Mouse (Mus musculus) embryonic facial prominence, embryonic 15.5 days (tissue): Measurements from ENCODE around the gene Tmeff1. TPM values are rescaled to one million over a fixed set of nuclear protein-coding genes. Genes with fewer than 3 reads are reported as not detected.
A peak's percentile ranks its signal among the peaks of the same experiment; 100 is the strongest.

ENCODE experiments used
- ATAC-seq: fragments of 200-750 bp; cut with Nextera tagmentation; 2 replicates; pipeline ENCODE4 v1.8.0; 2017; ENCODE audit warnings: low read depth, moderate TSS enrichment; ENCODE audit not compliant: insufficient number of reproducible peaks, low FRiP score, low TSS enrichment
- H3K27ac ChIP-seq: fragments of 300-500 bp; sonication (generic); replicated peaks from 2 replicates; pipeline ENCODE4 v1.5.1; 2015; ENCODE audit warnings: mild to moderate bottlenecking, inconsistent platforms
- H3K27me3 ChIP-seq: fragments of 300-500 bp; sonication (generic); 2 replicates; pipeline ENCODE4 v1.6.1; 2015; ENCODE audit warnings: inconsistent platforms
- H3K36me3 ChIP-seq: fragments of 300-500 bp; sonication (generic); 2 replicates; pipeline ENCODE4 v1.6.1; 2015; ENCODE audit warnings: mild to moderate bottlenecking, inconsistent platforms
- H3K4me1 ChIP-seq: fragments of 300-500 bp; sonication (generic); 2 replicates; pipeline ENCODE4 v1.6.1; 2015; ENCODE audit warnings: inconsistent platforms
- H3K4me2 ChIP-seq: fragments of 300-500 bp; sonication (generic); replicated peaks from 2 replicates; pipeline ENCODE4 v1.6.1; 2015; ENCODE audit warnings: mild to moderate bottlenecking, inconsistent platforms
- H3K4me3 ChIP-seq: fragments of 300-500 bp; sonication (generic); replicated peaks from 2 replicates; pipeline ENCODE4 v1.5.1; 2015; ENCODE audit warnings: mild to moderate bottlenecking, inconsistent platforms
- H3K9ac ChIP-seq: fragments of 300-500 bp; sonication (generic); 2 replicates; pipeline ENCODE4 v1.6.1; 2015; ENCODE audit warnings: inconsistent platforms
- H3K9me3 ChIP-seq: fragments of 300-500 bp; sonication (generic); replicated peaks from 2 replicates; pipeline ENCODE4 v1.6.1; 2016; ENCODE audit warnings: inconsistent platforms
- WGBS: fragments of 180-500 bp; shearing (Covaris S2); methylation state at CpG from one replicate; pipeline ENCODE4 v1.1.7; 2015; 5-methylcytosine and 5-hydroxymethylcytosine counted together
- polyA plus RNA-seq: library from polyadenylated mRNA; unstranded; fragments of >200 nt; fragmentation: Nextera tagmentation; extraction: Ambion mirVana; gene quantifications from 2 replicates; pipeline ENCODE4 v1.2.1, GENCODE M21; 2015

Tmeff1 gene
- polyA plus RNA-seq, 1 experiment from 2014 or later: 49.0 TPM

GRCm38 (mm10) chr4:48656530-48656929 is 71.6 kb downstream of the Tmeff1 start:
- H3K9ac ChIP-seq: no peak overlapping the region
- H3K27me3 ChIP-seq: no peaks in the 10 kb centered on the region
- H3K9me3 ChIP-seq: no peaks in the 10 kb centered on the region
- H3K4me2 ChIP-seq: no peak overlapping the region
- H3K36me3 ChIP-seq: peaks cover 45% of the 10 kb centered on the region
- no peak for ATAC-seq
- WGBS: 86% methylated on average over 8 of the region's 8 CpGs
- no peak overlapping the region for H3K4me3 ChIP-seq
- H3K27ac ChIP-seq: no peak overlapping the region
- 0 out of 2 replicates have a peak, but pooled peaks cover 4% of the 10 kb centered on the region for H3K4me1 ChIP-seq

DNA sequence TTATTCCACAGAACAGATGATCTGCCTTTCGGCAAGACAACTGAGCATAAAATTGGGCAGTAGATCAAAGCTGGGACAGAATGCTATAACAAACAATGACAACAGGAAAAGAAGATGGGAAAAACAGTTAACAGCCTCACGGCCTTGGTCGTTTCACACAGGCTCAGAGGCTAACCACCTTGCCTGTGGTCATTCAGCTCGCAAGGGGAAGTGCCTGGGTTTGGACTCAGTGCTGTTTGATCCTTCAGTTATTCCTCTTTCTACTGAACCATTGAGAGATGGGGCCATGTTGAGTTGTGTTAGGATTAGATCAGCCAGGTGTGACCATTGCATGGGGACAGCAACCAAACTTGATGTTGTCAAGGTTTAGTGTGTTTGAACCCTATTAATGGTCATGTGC is 75.2 kb downstream of the Tmeff1 start:
- H3K9ac ChIP-seq: no peak overlapping the region
- H3K36me3 ChIP-seq: peaks cover 33% of the 10 kb centered on the region
- no peak overlapping the region for H3K4me2 ChIP-seq
- no peaks in the 10 kb centered on the region for H3K27me3 ChIP-seq
- WGBS: 81% methylated on average over 4 of the region's 4 CpGs
- 0 out of 2 replicates have a peak, but pooled peaks cover 4% of the 10 kb centered on the region for H3K4me1 ChIP-seq
- no peak overlapping the region; the same call in 1 of the 2 replicates for H3K27ac ChIP-seq
- H3K4me3 ChIP-seq: no peak overlapping the region
- ATAC-seq: no peak
- H3K9me3 ChIP-seq: no peaks in the 10 kb centered on the region

- no peak overlapping the region for H3K4me2 ChIP-seq
- H3K27ac ChIP-seq: peak overlapping the region; percentile 49
- 0 out of 2 replicates have a peak, but pooled peaks cover 4% of the 10 kb centered on the region for H3K4me1 ChIP-seq
- H3K4me3 ChIP-seq: no peak overlapping the region
- 61% methylated on average over 7 of the region's 7 CpGs for WGBS
- 0 out of 2 replicates have a peak, but pooled peaks have one; percentile 11 for ATAC-seq
- no peaks in the 10 kb centered on the region for H3K9me3 ChIP-seq
- no peak overlapping the region for H3K9ac ChIP-seq
- H3K27me3 ChIP-seq: no peaks in the 10 kb centered on the region
- peaks cover 30% of the 10 kb centered on the region for H3K36me3 ChIP-seq
Measured at GRCm38 (mm10) chr4:48660619-48661575, 75.9 kb downstream of the Tmeff1 start.

DNA sequence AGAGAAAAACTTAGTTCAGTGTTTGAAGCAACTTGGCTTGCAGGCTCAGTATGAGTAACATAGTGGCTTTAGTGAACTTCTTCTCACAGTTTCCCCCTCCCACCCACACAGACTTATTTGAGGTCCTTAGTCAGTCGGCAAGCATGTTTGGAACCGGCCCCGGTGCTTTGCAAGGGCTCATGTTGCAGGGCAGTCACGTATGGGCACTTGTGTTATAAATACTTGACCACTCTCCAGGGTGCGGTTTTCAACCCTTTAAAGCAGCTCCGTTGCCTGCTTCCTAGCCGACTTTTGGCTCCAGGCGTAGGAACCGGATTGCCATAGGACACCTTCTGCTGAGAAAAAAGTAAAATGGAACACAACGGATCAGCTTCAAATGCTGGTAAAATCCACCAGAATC is 78.3 kb downstream of the Tmeff1 start, which contains the start of gene Cavin4:
TSS of gene Cavin4 (plus strand) at position 244 of the 400 bp plus-strand sequence.
- Histone ChIP-seq H3K9me3 (no peaks in the 10 kb centered on the region), H3K27me3 (no peaks in the 10 kb centered on the region)
- WGBS: 81% methylated on average over 10 of the region's 10 CpGs

DNA sequence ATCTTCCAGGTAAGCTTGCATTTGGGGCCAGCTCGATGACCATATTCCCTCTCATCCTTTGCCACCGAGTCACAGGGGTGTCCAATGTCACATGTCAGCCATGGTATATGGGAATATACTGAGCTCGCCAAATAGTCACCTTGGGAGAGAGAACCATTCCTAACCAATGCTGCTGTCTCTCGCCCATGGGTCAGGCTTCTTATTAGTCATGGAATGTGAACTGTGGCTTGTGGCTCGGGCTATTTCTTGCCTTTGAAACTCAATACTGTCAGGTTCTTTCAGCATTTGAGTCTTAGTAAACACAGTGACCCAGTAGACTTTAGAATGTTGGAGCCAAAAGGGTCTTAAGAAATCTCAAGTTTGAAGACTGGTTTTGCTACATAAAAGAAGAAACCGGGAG is 79.0 kb downstream of the Tmeff1 start:
- Histone ChIP-seq H3K9ac (no peak overlapping the region), H3K4me1 (0 out of 2 replicates have a peak, but pooled peaks cover 4% of the 10 kb centered on the region), H3K36me3 (peaks cover 16% of the 10 kb centered on the region; the same call in 1 of the 2 replicates), H3K4me2 (no peak overlapping the region), H3K27me3 (no peaks in the 10 kb centered on the region), H3K9me3 (no peaks in the 10 kb centered on the region), H3K27ac (no peak overlapping the region), H3K4me3 (no peak overlapping the region)
- WGBS: 85% methylated on average over 6 of the region's 6 CpGs
- no peak for ATAC-seq

More for the DNA sequence above, 78.3 kb downstream of the Tmeff1 start, which contains the start of gene Cavin4:
- Histone ChIP-seq H3K9ac (no peak within 1 kb of the TSS), H3K4me3 (no peak within 1 kb of the TSS), H3K4me2 (no peak within 1 kb of the TSS), H3K27ac (no peak within 1 kb of the TSS), H3K4me1 (0 out of 2 replicates have a peak, but pooled peaks cover 4% of the 10 kb centered on the region), H3K36me3 (peaks cover 21% of the 10 kb centered on the region)
- ATAC-seq: no peak

GRCm38 (mm10) chr4:48667279-48667678 is 82.3 kb downstream of the Tmeff1 start:
- Histone ChIP-seq H3K4me1 (no peaks in the 10 kb centered on the region), H3K27me3 (no peaks in the 10 kb centered on the region), H3K4me3 (no peak overlapping the region), H3K36me3 (peaks cover 14% of the 10 kb centered on the region), H3K9me3 (no peaks in the 10 kb centered on the region), H3K9ac (no peak overlapping the region), H3K4me2 (no peak overlapping the region), H3K27ac (no peak overlapping the region)
- no peak for ATAC-seq
- WGBS: 74% methylated on average over 6 of the region's 6 CpGs

DNA sequence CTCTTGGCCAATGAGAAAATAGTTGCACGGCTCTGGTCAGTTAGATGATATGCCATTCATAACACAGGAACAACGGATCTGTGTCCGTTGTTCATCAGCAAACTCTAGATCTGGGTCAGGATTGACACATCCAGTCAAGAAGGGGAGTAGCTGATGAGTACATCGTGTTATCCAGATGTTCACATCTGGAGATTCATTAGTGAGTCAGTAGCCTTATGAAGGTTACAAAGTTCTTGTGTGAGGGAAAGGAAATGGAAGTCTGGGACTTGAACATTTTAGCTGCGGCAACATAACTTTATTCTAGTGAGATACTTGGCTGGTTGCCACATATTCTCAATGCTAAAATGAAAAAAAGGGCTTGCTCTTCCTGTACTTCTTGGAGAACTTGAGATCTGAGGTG is 87.9 kb downstream of the Tmeff1 start:
- H3K4me2 ChIP-seq: no peak overlapping the region
- ATAC-seq: no peak
- 74% methylated on average over 5 of the region's 5 CpGs for WGBS
- H3K36me3 ChIP-seq: peaks cover 15% of the 10 kb centered on the region
- H3K27ac ChIP-seq: no peak overlapping the region
- H3K4me3 ChIP-seq: no peak overlapping the region
- no peaks in the 10 kb centered on the region for H3K9me3 ChIP-seq
- no peak overlapping the region for H3K9ac ChIP-seq
- H3K4me1 ChIP-seq: no peaks in the 10 kb centered on the region
- H3K27me3 ChIP-seq: no peaks in the 10 kb centered on the region

- ATAC-seq: no peak
- no peak overlapping the region for H3K27ac ChIP-seq
- H3K4me3 ChIP-seq: no peak overlapping the region
- H3K27me3 ChIP-seq: no peaks in the 10 kb centered on the region
- no peak overlapping the region for H3K9ac ChIP-seq
- H3K9me3 ChIP-seq: no peaks in the 10 kb centered on the region
- no peak overlapping the region for H3K4me2 ChIP-seq
- WGBS: 81% methylated on average over 7 of the region's 7 CpGs
- peaks cover 15% of the 10 kb centered on the region for H3K36me3 ChIP-seq
- no peaks in the 10 kb centered on the region for H3K4me1 ChIP-seq
Measured at GRCm38 (mm10) chr4:48674412-48674811, 89.4 kb downstream of the Tmeff1 start.

GRCm38 (mm10) chr4:48676570-48677185 is 91.7 kb downstream of the Tmeff1 start:
- WGBS: 87% methylated on average over 13 of the region's 13 CpGs
- ATAC-seq: no peak
- H3K9me3 ChIP-seq: no peaks in the 10 kb centered on the region
- H3K4me3 ChIP-seq: no peak overlapping the region
- H3K36me3 ChIP-seq: peaks cover 15% of the 10 kb centered on the region
- 0 out of 2 replicates have a peak, but pooled peaks cover 4% of the 10 kb centered on the region for H3K4me1 ChIP-seq
- no peak overlapping the region for H3K27ac ChIP-seq
- no peak overlapping the region for H3K4me2 ChIP-seq
- no peak overlapping the region for H3K9ac ChIP-seq
- H3K27me3 ChIP-seq: no peaks in the 10 kb centered on the region

GRCm38 (mm10) chr4:48677276-48677675 is 92.3 kb downstream of the Tmeff1 start:
- no peak overlapping the region for H3K9ac ChIP-seq
- no peak overlapping the region for H3K4me2 ChIP-seq
- no peak overlapping the region for H3K27ac ChIP-seq
- peaks cover 10% of the 10 kb centered on the region for H3K36me3 ChIP-seq
- ATAC-seq: no peak
- 90% methylated on average over 8 of the region's 8 CpGs for WGBS
- no peaks in the 10 kb centered on the region for H3K27me3 ChIP-seq
- 0 out of 2 replicates have a peak, but pooled peaks cover 4% of the 10 kb centered on the region for H3K4me1 ChIP-seq
- H3K4me3 ChIP-seq: no peak overlapping the region
- no peaks in the 10 kb centered on the region for H3K9me3 ChIP-seq

DNA sequence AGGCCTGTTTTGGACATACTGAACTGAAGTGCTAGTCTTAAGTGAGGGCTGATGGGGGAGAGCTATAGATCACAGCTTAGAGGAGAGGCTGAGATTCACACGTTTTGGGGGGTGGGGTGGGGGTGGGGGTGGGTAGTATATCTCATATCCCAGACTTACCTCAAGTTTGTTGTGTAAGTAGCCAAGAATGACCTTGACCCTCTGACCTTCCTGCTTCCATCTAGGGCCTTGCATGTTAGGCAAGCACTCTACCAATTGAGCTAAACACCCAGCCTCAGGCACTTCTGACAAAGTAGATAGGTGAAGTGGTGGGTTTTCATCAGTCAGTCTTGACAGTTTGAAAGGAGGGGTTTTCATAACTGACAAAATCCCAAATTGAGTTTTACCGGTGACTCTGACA is 92.8 kb downstream of the Tmeff1 start:
- Histone ChIP-seq H3K4me2 (no peak overlapping the region), H3K27me3 (no peaks in the 10 kb centered on the region), H3K4me3 (no peak overlapping the region), H3K9me3 (no peaks in the 10 kb centered on the region), H3K9ac (no peak overlapping the region), H3K27ac (no peak overlapping the region), H3K36me3 (0 out of 2 replicates have a peak, but pooled peaks cover 5% of the 10 kb centered on the region), H3K4me1 (0 out of 2 replicates have a peak, but pooled peaks cover 4% of the 10 kb centered on the region)
- no peak for ATAC-seq
- 58% methylated on average over 2 of the region's 2 CpGs for WGBS
